In the genomic region with DNA sequence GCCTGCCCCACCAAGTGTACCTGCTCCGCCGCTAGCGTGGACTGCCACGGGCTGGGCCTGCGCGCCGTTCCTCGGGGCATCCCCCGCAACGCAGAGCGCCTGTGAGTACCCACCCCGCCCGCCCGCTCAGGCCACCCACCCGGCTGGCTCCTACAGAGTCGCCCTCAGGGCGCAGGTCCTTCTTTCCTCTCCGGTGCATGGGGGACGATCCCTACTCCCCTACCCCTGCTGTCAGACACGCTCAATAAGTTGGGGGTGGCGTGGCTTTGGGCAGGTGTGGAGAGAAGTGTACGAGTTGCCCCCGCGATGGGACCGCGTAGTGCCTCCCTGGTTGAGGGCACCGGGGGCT, we compare ENCODE assay signal across 9 mouse cellular contexts. TPM values are rescaled to one million over a fixed set of nuclear protein-coding genes. Genes with fewer than 3 reads are reported as not detected.
DNase-seq lines count a peak whose midpoint lies in the region; ATAC-seq and TF ChIP-seq lines count a peak whose summit lies in the region.
"Had no signal": no experiment of that assay in that cellular context is flagged by ENCODE, and none has a peak within 500 bp of the region (broad histone marks: within the 10 kb centered on the region; RNA-seq: fewer than 3 reads in every experiment).

No protein-coding gene starts in this region.

- H3K27me3 ChIP-seq in thymus, adult 2 months (ENCODE audit: control insufficient read depth, insufficient read depth, low read length): peaks cover 3% of the 10 kb centered on the region
- H3K27me3 ChIP-seq in hindbrain, postnatal 0 days (ENCODE audit: insufficient read depth, low read length): peaks cover 5% of the 10 kb centered on the region
- H3K27me3 ChIP-seq in midbrain, embryonic 15.5 days (replicated peaks): peaks cover 62% of the 10 kb centered on the region

- intact Hi-C loops in gastrocnemius, adult 2 months (cut with DNase I): loop anchor here (5.0 kb wide), 1 partner anchor 111 kb away; no protein-coding TSS in a partner anchor
- intact Hi-C loops in gastrocnemius, postnatal 36 days (cut with DNase I): loop anchor here (10.0 kb wide), 1 partner anchor 543 kb away; no protein-coding TSS in a partner anchor

- peak overlapping the region; percentile 95 for H3K4me2 ChIP-seq in hindbrain, postnatal 0 days (ENCODE audit: low read depth, low read length)
- H3K4me2 ChIP-seq in midbrain, embryonic 15.5 days: peak overlapping the region; percentile 86

- TF ChIP-seq CTCF in gastrocnemius, adult 2 months (IDR thresholded peaks at IDR 0.05): no peak
- no peak for TF ChIP-seq CTCF in thymus, adult 2 months (IDR thresholded peaks at IDR 0.05; ENCODE audit: borderline replicate concordance, control insufficient read depth, extremely low read depth, insufficient read depth, low read length, poor library complexity)
- no peak for TF ChIP-seq CTCF in hindbrain, postnatal 0 days (IDR thresholded peaks at IDR 0.05; ENCODE audit: low read depth)

- DNase-seq in gastrocnemius, adult 2 months: no peak
- no peak for DNase-seq in gastrocnemius, postnatal 36 days
- DNase-seq in thymus, adult 2 months: no peak
- DNase-seq in thymus, adult 18-20 months: no peak
- DNase-seq in hindbrain, postnatal 0 days (ENCODE audit: low spot score): no peak
- DNase-seq in frontal cortex, postnatal 25 days (ENCODE audit: low spot score in 2 of 2): no peak

- peak overlapping the region; percentile 49 for H3K9ac ChIP-seq in hindbrain, postnatal 0 days (replicated peaks; ENCODE audit: low read length)
- peak overlapping the region; percentile 47 for H3K9ac ChIP-seq in midbrain, embryonic 15.5 days

- no peak for TF ChIP-seq POLR2A in thymus, adult 2 months (IDR thresholded peaks at IDR 0.05; ENCODE audit: control insufficient read depth, extremely low read depth, insufficient read depth, low read length, poor library complexity)

- H3K9me3 ChIP-seq in hindbrain, postnatal 0 days (ENCODE audit: low read length): no peaks in the 10 kb centered on the region
- H3K9me3 ChIP-seq in midbrain, embryonic 15.5 days: no peaks in the 10 kb centered on the region

- ATAC-seq in hindbrain, postnatal 0 days: peak; percentile 39
- ATAC-seq in midbrain, embryonic 15.5 days (replicated peaks): peak; percentile 10; the same call in 1 of the 2 replicates
- ATAC-seq in activated CD4-positive, CD25-positive, alpha-beta regulatory T cell, adult 4 months: no peak

- H3K4me1 ChIP-seq in thymus, adult 2 months (replicated peaks; ENCODE audit: control insufficient read depth, insufficient read depth, low read length): no peaks in the 10 kb centered on the region
- H3K4me1 ChIP-seq in hindbrain, postnatal 0 days (ENCODE audit: insufficient read depth, low read length): 0 out of 2 replicates have a peak, but pooled peaks cover 4% of the 10 kb centered on the region
- peaks cover 21% of the 10 kb centered on the region for H3K4me1 ChIP-seq in midbrain, embryonic 15.5 days

- no peaks in the 10 kb centered on the region for H3K36me3 ChIP-seq in thymus, adult 2 months (ENCODE audit: control insufficient read depth, insufficient read depth, low read length)
- no peaks in the 10 kb centered on the region for H3K36me3 ChIP-seq in hindbrain, postnatal 0 days (ENCODE audit: insufficient read depth, low read length)
- H3K36me3 ChIP-seq in midbrain, embryonic 15.5 days (replicated peaks): no peaks in the 10 kb centered on the region

- WGBS in thymus, adult 2 months: 8% methylated on average over 27 of the region's 27 CpGs
- 0% methylated on average over 25 of the region's 27 CpGs for WGBS in hindbrain, postnatal 0 days
- under 1% methylated on average over 22 of the region's 27 CpGs for WGBS in midbrain, embryonic 15.5 days

- H3K4me3 ChIP-seq in gastrocnemius, adult 2 months: peak overlapping the region; percentile 77
- H3K4me3 ChIP-seq in thymus, adult 2 months (ENCODE audit: control insufficient read depth, insufficient read depth, low read length): peak overlapping the region; percentile 39
- peak overlapping the region; percentile 65 for H3K4me3 ChIP-seq in hindbrain, postnatal 0 days (ENCODE audit: low read length)
- H3K4me3 ChIP-seq in midbrain, embryonic 15.5 days: peak overlapping the region; percentile 53
- H3K4me3 ChIP-seq: myocyte had no signal

- H3K27ac ChIP-seq in gastrocnemius, adult 2 months: peak overlapping the region; percentile 81
- no peak overlapping the region for H3K27ac ChIP-seq in thymus, adult 2 months (ENCODE audit: control insufficient read depth, insufficient read depth, low read length)
- no peak overlapping the region for H3K27ac ChIP-seq in hindbrain, postnatal 0 days
- H3K27ac ChIP-seq in midbrain, embryonic 15.5 days: no peak overlapping the region

RNA-seq across cellular contexts. Expression of gene Slit3, which starts 0.6 kb away (rescaled TPM):
- 10 to 100 TPM in 1 of 2 experiments, 1 to 10 TPM in 1; 9.2 to 10.9 TPM for total RNA-seq in gastrocnemius, adult 2 months (2021)
- total RNA-seq in gastrocnemius, postnatal 36 days (2021): 1 to 10 TPM; 9.3 to 9.8 TPM
- 6.4 and 7.2 TPM in 2 replicates for polyA plus RNA-seq in thymus, adult 2 months (2012; rRNA removed)
- 13.4 and 15.1 TPM in 2 replicates for total RNA-seq in hindbrain, postnatal 0 days (2014; rRNA removed)
- 4.7 and 4.9 TPM in 2 replicates for polyA plus RNA-seq in hindbrain, postnatal 0 days (2015; fragmentation: Nextera tagmentation; extraction: Ambion mirVana)
- polyA plus RNA-seq in midbrain, embryonic 15.5 days (2015; fragmentation: Nextera tagmentation; extraction: Ambion mirVana): 5.6 and 5.9 TPM in 2 replicates
- not detected for polyA plus RNA-seq in activated CD4-positive, CD25-positive, alpha-beta regulatory T cell, adult 4 months (2017; shearing (Covaris generic))
- polyA plus RNA-seq: myocyte had no signal
